Mouse (Mus musculus) stomach, postnatal 0 days (tissue): ENCODE data around the gene Coa3.
"Not testable (repeated sequence)": the region's sequence is repeated elsewhere in the genome, so short reads cannot be mapped to it uniquely, and the experiment has no call there.

Source experiments
- CTCF ChIP-seq: IDR thresholded peaks from 2 replicates; pipeline ENCODE4 v1.5.1; 2016; ENCODE audit warnings: antibody characterized with exemption, low read depth, mild to moderate bottlenecking, moderate library complexity
- EP300 ChIP-seq: optimal IDR thresholded peaks from 2 replicates; pipeline ENCODE3; 2016; ENCODE audit warnings: antibody characterized with exemption

GRCm38 (mm10) chr11:101325201-101325600, 46.3 kb upstream of the Coa3 start:
- not testable (repeated sequence) for TF ChIP-seq EP300, CTCF
